Mouse (Mus musculus): ENCODE data around the gene Stac2.
A peak's percentile ranks its signal among the peaks of the same experiment; 100 is the strongest.

Gene Stac2

GRCm38 (mm10) chr11:98049672-98050519, 3.4 kb downstream of the Stac2 start:
- DNase-seq: no peak

DNA sequence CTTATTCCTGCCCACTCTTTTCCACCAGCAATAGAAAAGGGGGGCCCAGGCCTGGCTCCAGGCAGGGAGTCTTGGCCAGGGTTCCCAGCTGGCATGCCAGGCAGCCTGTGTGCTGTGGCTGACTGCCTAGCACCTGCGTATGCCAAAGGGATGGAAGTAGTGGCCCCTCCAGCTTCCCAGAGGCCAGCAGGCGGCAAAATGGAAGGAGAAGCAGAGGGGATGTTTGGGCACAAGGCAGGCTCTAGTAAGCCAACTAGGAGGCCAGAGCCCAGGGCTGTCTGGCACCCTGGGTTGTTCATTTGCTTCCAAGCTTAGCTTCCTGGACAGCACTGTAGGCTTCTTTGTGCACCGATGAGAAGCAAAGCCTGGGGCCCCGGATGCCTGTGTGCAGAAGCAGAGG, 5.5 kb downstream of the Stac2 start:
- peak; percentile 84 to 87 for DNase-seq

GRCm38 (mm10) chr11:98046466-98046865, 6.8 kb downstream of the Stac2 start:
- DNase-seq: no peak

DNA sequence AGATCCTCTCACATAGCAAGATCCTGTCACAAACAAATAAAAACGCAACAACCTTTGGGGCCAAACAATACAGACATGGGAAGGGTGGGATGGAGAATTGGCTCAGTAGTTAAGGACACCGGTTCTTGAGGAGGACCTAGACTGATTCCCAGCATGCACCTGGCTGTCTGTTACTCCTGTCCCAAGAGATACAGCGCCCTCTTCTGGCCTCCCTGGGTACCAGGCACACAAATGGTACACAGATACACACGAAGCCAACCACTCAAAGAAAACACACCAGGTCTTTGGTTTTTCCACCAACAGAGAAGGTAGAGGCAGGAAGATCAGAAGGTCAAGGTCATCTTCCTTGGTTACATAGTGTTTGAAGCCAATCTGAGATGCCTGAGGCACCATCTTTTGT, 7.7 kb downstream of the Stac2 start:
- DNase-seq: no peak

DNA sequence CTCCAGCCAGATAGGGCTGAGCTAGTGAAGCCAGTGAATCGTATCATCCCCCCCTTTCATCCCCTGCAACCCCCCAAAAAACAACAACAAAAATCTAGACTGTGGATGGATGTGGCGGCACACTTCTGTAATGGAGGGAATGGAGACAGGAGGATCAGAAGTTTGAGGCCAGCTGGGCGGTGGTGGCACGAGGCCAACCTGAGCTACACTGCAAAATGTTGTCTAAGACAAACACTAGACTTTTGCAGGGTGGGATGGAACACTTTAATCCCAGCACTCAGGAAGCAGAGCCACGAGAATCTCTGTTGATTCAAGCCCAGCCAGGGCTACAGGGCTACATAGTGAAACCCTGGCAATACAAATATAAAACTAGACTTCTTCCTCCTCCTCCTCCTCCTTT, 9.2 kb downstream of the Stac2 start:
- peak; percentile 46 to 65 for DNase-seq

GRCm38 (mm10) chr11:98042741-98043140, 10.5 kb downstream of the Stac2 start:
- no peak for DNase-seq

DNA sequence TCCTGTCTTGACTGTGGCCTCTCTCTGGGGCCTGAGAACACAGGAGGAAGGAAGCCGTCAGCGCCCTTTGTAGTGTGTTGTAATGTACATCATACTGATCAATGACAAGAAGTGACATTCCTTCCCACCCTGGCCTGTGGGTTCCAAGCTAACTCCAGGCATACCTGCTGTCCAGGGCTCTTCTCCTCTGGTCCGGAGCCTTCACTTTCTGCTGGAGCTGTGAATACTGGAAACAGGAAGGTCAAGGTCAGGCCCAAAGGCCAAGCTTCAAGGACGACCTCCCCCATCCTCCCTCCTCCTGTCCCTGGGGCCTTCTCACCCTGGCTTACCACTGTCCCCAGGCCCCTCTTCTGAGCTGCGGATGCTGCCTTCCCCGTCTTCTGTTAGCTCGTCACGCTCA, 12.3 kb downstream of the Stac2 start:
- DNase-seq: no peak

- DNase-seq: peak; percentile 48 to 69
Measured at GRCm38 (mm10) chr11:98037871-98038270, 15.4 kb downstream of the Stac2 start.

DNA sequence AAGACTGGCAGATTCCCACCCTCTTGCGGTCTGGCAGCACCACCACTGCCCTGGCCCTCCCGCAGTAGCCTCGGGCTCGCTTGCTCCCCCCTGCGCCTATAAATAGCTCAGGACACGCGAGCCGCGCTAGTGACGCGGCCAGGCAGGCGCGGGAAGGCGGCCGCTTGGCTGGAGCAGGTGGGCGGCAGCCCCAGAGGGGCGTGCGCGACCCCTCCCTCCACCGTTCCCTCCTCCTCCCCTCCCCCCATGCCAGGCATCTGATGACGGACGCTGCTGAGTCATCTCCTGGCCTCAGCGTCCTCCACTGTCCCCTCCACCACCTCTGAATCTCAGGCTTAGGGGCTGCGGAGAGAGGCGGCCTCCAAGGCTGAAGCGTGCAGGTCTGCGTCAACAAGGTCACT, 17.3 kb downstream of the Stac2 start:
- peak; percentile 80 to 82 for DNase-seq

DNA sequence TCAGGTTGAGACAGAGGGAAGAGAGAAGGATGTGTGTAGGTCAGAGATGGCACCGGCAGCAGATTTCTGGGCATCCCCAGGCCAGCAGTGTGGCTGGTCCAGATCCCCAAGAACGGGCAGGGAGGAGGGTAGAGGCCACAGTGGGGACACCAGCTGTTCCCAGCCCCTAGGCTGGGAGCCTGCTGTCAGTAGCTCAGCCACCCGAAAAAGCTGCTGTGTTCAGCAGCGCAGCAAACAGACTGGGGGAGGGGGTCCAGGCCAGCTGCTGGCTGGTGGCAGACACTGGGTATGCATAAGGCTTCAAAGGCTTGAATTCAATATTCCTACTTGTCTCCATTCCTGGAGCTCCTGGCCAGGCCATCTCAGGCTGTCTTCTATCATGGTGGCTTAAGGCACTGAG, 18.4 kb downstream of the Stac2 start:
- peak in 1 of 2 experiments; percentile 34 for DNase-seq

- DNase-seq: no peak
Measured at GRCm38 (mm10) chr11:98034061-98034460, 19.2 kb downstream of the Stac2 start.

DNA sequence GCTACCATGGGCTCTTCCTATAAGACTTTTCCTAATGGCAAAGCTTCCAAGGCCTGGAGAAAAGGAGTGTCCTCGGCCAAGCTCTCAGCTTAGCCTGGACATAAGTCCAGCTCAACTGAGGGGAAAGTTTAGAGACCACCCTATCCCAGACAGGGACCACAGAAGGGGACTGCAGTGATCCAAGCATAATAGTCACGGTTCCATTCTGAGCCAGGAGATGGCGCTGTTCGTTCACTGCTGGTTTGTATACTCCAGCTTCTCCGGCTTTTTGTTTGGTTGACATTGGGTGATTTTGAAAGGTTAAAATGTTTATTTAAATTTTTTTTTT, 21.9 kb downstream of the Stac2 start:
- peak; percentile 84 to 90 for DNase-seq

DNA sequence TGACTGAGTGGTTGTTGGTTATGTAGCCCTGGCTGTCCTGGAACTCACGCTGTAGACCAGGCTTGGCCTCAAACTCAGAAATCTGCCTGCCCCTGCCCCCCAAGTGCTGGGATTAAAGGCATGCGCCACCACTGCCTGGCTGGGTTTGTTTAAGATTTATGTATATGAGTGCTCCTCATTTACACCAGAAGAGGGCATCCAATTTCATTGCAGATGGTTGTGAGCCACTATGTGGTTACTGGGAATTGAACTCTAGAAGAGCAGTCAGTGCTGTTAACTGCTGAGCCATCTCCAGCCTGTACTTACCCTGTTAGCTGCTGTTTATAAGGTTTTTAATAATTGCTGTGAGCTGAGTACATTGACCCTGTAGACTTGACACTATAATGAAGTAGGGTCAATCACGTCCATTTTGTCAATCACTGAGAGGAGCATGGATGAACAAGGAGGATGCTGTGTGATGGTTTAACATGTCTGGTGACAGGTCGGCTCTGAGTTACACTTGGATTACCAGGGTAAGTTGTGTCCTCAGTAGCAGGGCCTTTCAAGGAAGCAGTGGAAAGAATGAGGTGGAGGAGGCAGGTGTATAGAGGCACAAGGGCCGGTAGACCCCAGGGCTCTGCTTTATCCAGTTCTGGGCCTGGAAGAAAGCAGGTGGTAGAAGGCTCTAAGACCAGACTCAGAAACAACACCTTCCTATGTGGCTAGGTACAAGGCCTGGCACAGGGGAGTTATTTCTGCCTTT, 22.4 kb downstream of the Stac2 start:
- no peak for DNase-seq

- no peak for DNase-seq
Measured at GRCm38 (mm10) chr11:98027785-98028184, 25.5 kb downstream of the Stac2 start.

DNA sequence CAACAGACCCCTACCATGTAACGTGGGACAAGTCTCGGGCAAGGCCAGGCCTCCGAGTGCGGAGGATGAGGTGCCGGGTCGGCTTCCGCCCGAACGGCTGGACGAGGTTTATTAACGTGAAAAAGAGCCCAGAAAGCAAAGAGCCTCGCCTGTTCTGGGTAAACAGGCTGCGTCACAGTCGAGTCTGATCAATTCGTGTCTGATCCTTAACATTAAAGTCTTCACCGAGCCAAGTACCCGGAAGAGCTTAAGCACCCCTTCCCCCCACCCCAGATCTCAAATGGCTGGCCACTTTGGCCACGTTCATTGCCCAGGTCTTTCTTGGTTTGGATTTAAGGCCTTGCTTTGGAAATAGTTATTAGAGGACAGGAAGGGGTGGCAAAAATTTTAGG, 26.0 kb downstream of the Stac2 start:
- DNase-seq: no peak

DNA sequence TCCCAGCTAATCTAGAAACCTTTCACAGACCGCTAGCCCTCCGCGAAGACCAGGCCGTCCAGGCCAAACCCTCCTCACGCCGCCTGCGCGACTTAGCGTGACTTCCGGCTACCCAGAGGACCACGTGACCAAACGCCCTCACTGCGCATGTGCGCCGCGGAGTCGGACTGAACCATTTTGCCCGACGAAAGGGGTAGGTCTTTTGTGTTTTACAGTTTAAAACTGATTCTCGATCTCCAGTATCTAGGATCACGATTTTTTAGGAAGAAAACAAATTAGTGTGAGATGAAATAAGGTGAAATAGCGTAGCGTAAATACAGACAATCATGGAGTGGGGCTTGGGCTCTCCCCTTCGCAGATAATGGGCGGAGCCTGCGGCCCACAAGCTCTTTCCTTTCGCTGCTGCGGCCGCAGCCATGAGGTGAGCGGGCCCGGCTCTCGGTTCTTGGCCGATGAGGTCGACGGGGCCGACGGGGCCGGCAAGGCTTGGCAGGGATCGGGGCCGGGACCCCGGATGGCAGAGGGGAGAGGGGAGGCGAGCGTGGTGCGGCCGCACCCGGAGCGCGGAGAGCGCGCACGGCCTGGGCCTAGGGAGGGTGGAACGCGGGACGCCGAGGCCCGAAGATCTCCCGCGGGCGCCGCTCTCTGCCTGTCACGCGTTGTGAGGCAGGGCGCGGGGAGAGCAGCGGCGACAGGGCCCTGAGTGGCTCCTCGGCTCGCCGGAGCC, 26.5 kb downstream of the Stac2 start, which contains the start of gene Rpl19:
Gene Rpl19, plus strand, starts transcription at position 141 of the 727 bp plus-strand sequence.
- peak; percentile 95 to 96 for DNase-seq

DNA sequence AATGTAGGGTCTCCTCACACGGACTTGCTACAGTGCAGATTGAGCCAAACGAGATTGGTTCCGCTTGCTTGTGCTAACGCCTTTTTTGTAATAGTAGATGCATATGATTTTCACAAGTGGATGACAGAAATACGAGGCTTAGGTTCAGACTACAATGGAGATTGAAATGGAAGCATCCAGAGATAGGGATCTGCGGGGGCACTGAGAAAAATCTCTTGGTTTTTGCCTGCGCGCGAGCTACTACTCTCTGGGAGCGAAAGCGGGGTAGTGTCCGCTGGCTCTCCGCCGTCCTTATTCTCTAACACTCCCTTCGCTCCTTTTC, 27.1 kb downstream of the Stac2 start:
- no peak for DNase-seq

DNA sequence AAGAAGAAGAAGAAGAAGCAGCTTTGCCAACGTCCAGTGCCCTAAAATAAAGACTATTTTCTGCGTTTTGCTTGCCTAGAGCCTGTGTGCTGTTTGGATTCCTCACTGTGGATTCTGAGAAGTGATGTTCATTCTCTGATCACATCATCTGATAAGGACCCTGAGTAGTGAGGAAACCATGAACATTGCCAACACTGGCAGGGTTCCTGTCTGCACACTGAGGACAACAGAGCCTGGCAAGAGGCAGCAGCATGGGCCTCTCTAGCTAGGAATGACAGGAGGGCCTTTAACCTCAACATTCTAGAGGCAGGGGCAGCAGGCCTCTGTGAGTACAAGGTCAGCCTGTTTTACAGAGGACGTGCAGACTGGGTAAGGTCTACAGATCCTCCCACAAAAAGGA, 28.7 kb downstream of the Stac2 start:
- no peak for DNase-seq

DNA sequence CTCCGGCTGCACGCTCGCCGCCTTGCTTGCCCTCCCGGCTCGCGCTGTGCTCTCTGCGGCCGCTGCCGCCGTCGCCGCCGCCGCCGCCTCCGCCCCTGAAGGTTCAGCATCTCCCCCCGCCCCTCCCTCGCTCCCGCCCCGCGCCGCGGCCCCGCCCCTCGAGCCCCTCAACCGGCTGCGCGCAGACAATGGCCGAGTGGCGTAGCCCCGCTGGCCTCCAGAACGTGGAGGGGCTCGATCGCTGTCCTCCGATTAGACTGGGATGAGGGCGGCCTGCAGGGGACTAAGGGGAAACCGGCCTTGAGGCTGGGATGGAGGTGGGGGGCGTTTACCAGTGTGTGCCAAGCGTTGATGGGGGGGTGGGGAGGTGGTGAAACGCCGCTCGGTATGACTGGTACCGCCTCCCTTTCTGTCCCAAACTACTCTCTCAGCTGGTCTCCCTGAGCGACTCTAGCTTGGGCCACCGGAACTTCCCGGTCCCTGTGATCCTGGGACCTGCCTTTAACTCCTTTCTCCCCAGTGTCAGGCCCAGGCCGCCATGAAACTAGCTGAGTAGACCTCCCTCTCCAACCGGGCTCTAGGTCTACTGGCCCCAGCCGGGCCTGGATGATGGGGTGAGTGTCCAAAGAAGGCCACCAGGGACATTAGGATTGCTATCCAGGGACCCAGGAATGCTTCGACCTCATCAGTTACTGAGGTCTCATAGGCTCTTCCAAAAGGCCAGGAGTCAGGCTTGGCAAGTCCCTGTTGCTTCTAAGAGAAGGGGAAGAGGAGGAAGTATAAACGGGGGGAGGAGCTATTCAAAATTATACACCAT, 30.5 kb downstream of the Stac2 start, which contains the start of gene Cacnb1:
Gene Cacnb1, minus strand, starts transcription at position 480 of the 817 bp plus-strand sequence.
- peak; percentile 77 to 85 for DNase-seq

GRCm38 (mm10) chr11:98022253-98022554, 31.1 kb downstream of the Stac2 start:
- no peak for DNase-seq

- DNase-seq: peak; percentile 60 to 69
Measured at GRCm38 (mm10) chr11:98021565-98022252, 31.6 kb downstream of the Stac2 start.

DNA sequence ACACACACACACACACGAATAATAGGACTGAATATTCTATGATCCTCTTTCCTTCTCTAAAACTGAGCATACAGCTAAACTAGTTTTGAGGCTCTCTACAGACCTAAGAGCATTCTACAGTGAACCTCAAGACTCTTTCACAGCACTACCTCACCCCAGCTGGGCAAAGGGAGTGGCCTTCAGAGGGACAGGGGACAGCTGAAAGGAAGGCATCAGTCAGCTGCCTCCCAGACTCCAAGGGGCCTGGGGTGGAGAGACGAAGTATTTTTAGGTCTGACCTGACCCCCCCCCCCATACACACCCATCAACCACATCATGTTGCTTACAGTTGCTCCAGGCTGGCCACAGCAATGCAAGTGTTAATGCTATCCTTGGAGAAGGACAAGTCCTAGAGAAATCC, 32.1 kb downstream of the Stac2 start:
- DNase-seq: no peak
